Mouse (Mus musculus) adrenal gland, postnatal 36 days (tissue): ENCODE results near the gene Acbd6. TPM values are rescaled to one million over a fixed set of nuclear protein-coding genes. Genes with fewer than 3 reads are reported as not detected.

ENCODE experiments used
- DNase-seq, 2 experiments: peaks; one replicate each; pipeline ENCODE4 v3.0.0; 2021; ENCODE audit warnings: mixed read lengths in 1 of 2
- total RNA-seq, 2 experiments: library from RNA; stranded (reverse); gene quantifications; 2 replicates each; pipeline ENCODE4 v1.2.3; 2021

Gene Acbd6
- total RNA-seq, 2 experiments from 2014 or later = 67.2 to 75.2 TPM

GRCm38 (mm10) chr1:155646345-155647307 lies 88.7 kb downstream of the Acbd6 start:
- peak; percentile 3 to 25 for DNase-seq

GRCm38 (mm10) chr1:155650121-155650846 lies 92.4 kb downstream of the Acbd6 start:
- DNase-seq = no peak

DNA sequence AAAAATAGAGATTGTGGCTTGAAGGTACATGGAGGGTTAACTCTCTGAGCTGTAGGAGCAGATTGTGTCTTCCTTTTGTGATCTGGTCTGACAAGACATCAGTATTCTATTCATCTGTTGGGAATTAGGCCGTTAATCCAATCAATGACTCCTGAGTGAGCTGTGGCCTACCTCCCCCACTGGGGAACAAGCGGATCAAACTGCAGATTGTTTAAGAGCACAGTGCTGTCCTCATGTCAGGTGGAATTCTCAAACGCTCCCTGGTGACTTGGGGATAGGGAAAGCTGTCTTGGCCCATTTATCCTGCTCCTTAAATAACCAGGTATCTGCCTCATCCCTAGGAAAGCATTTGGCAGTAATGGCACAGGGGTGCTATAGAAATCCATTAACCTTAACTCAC lies 97.0 kb downstream of the Acbd6 start:
- no peak for DNase-seq

- DNase-seq = no peak
Measured at GRCm38 (mm10) chr1:155656321-155656720, 98.4 kb downstream of the Acbd6 start.

DNA sequence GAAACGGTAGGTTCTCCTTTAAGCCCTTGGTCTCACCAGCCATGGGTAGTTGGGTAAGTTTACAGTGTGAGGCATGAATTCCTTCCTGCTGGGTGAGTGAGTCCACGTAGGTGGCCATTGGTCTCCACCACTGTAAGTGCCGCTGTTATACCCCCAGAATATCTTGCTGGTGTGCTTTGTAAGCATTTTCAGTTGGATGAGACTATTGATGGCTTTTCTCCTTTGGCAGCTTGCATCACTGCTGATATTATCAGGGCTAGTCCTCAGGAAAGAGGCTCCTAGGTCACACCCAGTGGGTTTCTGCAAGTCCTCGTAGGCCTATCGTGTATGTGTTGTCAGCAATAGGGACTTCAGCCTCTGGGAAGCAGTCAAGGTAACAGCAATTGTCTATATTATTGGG lies 106.1 kb downstream of the Acbd6 start:
- no peak for DNase-seq

DNA sequence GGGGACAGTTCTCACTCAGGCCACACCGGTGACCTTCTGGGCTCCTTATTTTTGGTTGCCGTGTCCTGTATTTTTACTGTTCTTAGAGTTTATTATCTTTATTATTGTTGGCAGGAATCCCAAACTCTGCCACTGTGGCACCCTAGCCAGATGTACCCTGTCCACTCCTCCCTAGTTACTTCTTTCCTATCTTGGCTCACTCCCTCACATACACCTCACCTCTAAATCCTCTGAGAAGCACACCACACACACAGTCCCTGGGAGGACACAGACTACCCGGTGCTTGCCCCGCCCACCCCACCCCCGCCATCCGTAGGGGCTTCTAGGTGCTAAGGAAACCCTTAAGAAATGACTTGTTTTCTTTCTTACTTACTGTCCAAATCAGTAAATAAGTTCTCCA lies 117.7 kb downstream of the Acbd6 start:
- no peak for DNase-seq

DNA sequence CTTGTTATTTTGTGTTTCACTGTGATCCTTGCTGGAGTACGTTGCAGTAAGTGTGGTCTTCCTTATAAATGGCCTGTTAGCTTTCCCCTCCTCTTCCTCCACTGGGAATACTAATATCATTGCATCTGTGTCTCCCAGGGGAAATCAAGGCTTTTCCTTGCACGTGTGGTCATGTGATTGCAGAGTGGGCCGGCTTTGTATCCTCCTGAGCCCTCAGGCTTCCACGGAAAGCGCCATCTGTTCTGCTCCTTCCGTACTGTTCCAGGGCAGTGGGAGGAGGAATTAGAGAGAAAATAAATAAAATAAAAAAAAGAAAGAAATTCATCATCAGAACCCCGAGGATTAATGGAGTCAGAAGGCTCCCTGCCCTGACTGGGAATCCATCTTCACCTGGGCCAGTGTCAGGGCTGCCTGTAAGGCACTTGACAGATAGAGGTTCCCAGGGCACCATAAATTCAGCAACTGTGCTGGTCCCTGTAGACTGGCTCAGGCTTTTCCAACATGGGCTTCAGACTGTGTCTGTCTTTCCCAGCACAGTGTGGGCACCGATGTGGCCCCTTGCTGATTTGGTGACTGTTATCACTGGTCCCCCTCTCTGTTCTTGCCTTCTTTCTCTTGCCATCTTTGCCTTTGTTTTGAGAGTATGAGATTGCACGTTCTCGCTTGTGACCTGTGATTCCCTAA lies 123.3 kb downstream of the Acbd6 start:
- DNase-seq = no peak

GRCm38 (mm10) chr1:155686816-155687215 lies 128.9 kb downstream of the Acbd6 start:
- DNase-seq = no peak

- DNase-seq = no peak
Measured at GRCm38 (mm10) chr1:155689141-155689540, 131.2 kb downstream of the Acbd6 start.

DNA sequence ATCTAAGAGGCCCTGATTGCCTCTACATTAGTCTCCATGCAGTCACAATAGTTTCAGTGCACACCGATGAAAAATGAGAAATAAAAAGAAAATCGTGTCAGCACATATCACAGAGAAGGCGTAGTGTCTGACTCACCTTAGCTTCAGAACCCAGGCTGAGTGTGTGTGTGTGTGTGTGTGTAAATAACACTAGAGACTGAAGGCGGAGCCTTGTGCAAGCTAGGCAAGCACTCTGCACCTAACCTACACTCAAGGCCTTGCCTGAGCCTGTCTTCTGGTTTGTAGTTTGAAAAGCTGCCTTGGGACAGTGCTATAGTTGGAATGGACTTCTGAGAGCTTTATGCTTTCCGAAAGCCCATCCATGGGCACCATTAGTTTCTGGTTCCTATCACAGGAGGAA lies 131.6 kb downstream of the Acbd6 start:
- no peak for DNase-seq

DNA sequence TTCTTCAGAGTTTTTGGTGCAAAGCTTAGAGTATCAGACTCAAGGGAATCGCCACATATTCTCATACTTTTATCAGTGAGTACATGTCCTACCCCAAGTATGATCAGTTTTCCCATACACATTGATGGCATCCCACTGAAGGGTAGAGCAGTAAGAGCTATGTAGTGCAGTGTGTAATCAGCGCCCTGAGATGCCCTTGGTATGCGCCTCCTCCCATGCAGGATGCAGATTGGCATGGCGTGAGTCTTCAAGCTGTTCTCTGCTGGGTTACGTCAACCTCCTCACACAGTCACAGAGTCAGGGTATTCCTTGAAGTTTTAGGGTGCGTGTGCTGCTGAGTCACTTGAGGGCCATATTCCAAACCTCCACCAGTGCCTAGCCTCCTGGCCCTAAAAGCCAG lies 134.3 kb downstream of the Acbd6 start:
- DNase-seq = no peak

DNA sequence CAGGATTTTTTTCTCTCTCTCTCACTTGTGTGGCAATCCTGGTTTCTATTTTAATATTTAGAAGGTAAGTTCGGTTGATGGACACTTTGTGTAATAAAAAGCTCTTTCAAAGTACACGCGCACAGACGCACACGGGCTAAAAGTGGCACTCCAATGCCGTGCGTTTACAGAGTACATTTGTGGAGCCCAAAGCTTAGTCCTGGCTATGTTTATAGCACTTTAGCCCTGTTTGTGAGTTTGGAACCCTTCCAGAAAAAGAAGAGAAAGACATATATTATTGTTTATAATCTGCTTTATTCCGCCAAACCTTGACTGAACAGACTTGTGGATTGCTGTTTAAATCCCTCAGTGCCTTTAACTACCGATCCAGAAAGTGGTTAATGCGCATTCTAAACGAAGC lies 135.1 kb downstream of the Acbd6 start:
- no peak for DNase-seq

- no peak for DNase-seq
Measured at GRCm38 (mm10) chr1:155693443-155693842, 135.5 kb downstream of the Acbd6 start.

DNA sequence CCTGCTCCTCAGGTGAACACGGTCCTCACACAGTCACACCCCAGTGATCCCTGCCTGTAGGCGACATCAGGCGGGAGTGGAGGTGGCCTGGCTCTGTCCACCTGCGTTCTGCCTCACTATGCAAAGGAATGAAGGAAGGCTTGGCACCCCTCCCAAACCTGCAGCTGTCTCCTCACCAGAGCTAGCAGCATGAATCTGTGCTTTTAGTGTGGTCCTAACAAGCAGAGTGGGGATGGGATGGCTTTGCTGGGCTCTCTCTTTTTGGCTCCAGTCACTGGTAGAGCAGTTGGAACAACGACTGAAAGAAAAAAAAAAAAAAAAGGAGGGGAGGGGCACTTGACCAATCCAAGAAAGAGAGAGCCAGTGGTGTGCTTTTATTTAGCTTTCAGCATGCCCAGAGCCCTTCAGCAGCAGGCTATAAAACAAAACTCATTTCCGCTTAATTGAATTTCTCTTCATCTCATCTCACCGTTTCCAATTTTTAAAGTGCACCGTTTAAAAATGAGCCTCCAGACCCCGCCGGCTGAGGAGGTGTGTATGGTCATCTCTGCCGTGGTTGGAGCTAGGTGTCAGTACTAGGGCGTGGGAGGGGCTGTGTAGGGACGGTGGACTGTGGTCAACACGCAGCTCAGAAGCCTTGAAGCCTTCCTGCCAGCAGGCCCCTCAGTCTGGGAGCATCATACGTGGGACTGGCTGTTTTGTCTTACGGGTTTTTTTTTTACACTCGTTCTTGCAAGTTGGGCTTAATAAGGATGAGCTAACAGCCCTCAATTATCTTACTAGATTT lies 140.6 kb downstream of the Acbd6 start:
- no peak for DNase-seq

- peak in 1 of 2 experiments; percentile 13 for DNase-seq
Measured at GRCm38 (mm10) chr1:155700886-155701285, 143.0 kb downstream of the Acbd6 start.

DNA sequence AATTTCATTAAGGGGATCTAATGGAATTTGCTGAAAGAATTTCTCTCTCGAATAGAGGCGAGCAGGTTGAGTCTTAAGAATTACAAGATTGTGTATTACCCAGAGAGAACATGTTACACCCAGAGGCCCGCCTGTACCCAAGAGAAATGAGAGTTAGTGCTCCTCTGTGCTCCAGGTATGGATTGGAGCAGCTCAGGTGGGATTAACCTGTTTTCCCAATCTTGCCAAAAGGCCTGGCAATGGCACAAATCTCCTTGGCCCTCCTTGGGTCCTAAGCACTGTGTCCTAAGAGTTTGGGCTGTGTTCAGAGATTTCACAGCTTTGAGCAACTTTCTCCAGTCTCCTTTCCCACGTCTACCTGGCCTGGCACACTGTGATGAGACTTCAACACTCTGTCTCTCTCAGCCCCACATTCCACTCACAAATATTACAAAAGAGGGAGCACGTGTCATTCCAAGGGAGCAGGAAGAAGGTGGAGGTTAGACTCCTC lies 145.3 kb downstream of the Acbd6 start:
- DNase-seq = no peak

GRCm38 (mm10) chr1:155704182-155704581 lies 146.3 kb downstream of the Acbd6 start:
- no peak for DNase-seq

GRCm38 (mm10) chr1:155713306-155713705 lies 155.4 kb downstream of the Acbd6 start:
- DNase-seq = no peak

- no peak for DNase-seq
Measured at GRCm38 (mm10) chr1:155715366-155715765, 157.4 kb downstream of the Acbd6 start.

GRCm38 (mm10) chr1:155717301-155717700 lies 159.4 kb downstream of the Acbd6 start:
- DNase-seq = no peak

DNA sequence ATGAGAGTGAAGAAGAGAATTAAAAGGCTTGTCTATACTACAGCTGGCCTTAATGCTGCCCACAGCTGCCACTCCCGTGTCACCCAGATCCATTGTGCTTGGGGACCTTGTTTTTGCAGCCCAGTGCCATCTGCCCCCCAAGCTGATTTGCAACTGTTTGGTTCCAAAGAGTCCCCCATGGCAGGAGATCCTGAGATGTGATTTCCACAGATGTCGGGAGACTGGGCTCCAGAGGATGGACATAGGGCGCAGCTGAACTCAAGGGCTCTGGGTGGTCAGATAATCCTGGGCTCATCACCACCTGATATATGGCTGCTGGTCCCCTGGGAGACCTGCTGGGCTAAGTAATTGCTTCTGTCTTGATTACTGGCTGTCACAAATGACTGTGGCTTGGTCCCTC lies 160.9 kb downstream of the Acbd6 start:
- no peak for DNase-seq

DNA sequence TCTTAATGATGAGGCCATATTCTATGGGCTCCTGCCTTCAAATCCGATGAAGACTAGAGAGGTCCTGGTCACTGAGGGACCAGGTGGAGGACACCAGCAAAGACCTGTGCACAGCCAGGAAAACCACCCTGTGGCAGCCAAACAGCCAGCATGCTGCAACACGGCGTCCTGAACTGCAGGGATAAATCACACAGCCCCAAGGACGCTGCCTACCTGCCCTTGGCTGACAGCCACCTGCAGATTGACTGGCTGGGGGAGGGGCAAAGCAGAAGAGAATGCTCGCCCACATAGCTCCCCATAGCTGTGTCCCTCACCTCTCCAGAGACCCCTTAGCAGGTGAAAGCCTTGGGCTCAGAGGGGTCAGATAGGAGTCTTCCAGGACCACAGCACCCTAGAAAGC lies 162.1 kb downstream of the Acbd6 start:
- no peak for DNase-seq
